Mouse (Mus musculus): ENCODE measurements around the gene Mthfsd.

Mthfsd gene

GRCm38 (mm10) chr8:121122368-121122767, 14.2 kb upstream of the Mthfsd start:
- DNase-seq (ENCODE audit: low read depth): no peak

- no peak for DNase-seq (ENCODE audit: low read depth)
These were observed 13.5 kb upstream of the Mthfsd start for GRCm38 (mm10) chr8:121121704-121122103.

GRCm38 (mm10) chr8:121120456-121121419, 12.5 kb upstream of the Mthfsd start:
- DNase-seq (ENCODE audit: low read depth): peak; percentile 28

GRCm38 (mm10) chr8:121119635-121120455, 11.7 kb upstream of the Mthfsd start:
- DNase-seq (ENCODE audit: low read depth): peak; percentile 65

GRCm38 (mm10) chr8:121118634-121119420, 10.6 kb upstream of the Mthfsd start:
- peak; percentile 49 for DNase-seq (ENCODE audit: low read depth)

GRCm38 (mm10) chr8:121117906-121118305, 9.7 kb upstream of the Mthfsd start:
- peak; percentile 52 for DNase-seq (ENCODE audit: low read depth)

- DNase-seq (ENCODE audit: low read depth): peak; percentile 80
These were observed 9.0 kb upstream of the Mthfsd start for GRCm38 (mm10) chr8:121117186-121117651.

GRCm38 (mm10) chr8:121116591-121117185, 8.5 kb upstream of the Mthfsd start:
- peak; percentile 89 for DNase-seq (ENCODE audit: low read depth)

GRCm38 (mm10) chr8:121115948-121116347, 7.8 kb upstream of the Mthfsd start, which contains the start of gene Foxc2:
Gene Foxc2, plus strand, starts transcription at chr8:121116171.
- DNase-seq (ENCODE audit: low read depth): peak; percentile 97

GRCm38 (mm10) chr8:121115136-121115535, 6.9 kb upstream of the Mthfsd start:
- DNase-seq (ENCODE audit: low read depth): peak; percentile 28

- peak; percentile 97 for DNase-seq (ENCODE audit: low read depth)
These were observed 5.1 kb upstream of the Mthfsd start for GRCm38 (mm10) chr8:121113261-121113660.

GRCm38 (mm10) chr8:121111145-121111907, 3.1 kb upstream of the Mthfsd start:
- no peak for DNase-seq (ENCODE audit: low read depth)

- no peak for DNase-seq (ENCODE audit: low read depth)
These were observed 465 bp upstream of the Mthfsd start for GRCm38 (mm10) chr8:121108657-121109056.

- DNase-seq (ENCODE audit: low read depth): peak; percentile 87
These were observed 4.0 kb downstream of the Mthfsd start for GRCm38 (mm10) chr8:121104049-121104818.

GRCm38 (mm10) chr8:121093496-121093895, 14.7 kb downstream of the Mthfsd start:
- no peak for DNase-seq (ENCODE audit: low read depth)

GRCm38 (mm10) chr8:121092627-121093026, 15.6 kb downstream of the Mthfsd start:
- DNase-seq (ENCODE audit: low read depth): peak; percentile 95

GRCm38 (mm10) chr8:121092141-121092540, 16.1 kb downstream of the Mthfsd start:
- no peak for DNase-seq (ENCODE audit: low read depth)

- peak; percentile 60 for DNase-seq (ENCODE audit: low read depth)
These were observed 17.5 kb downstream of the Mthfsd start for GRCm38 (mm10) chr8:121090716-121091115.

- DNase-seq (ENCODE audit: low read depth): no peak
These were observed 18.4 kb downstream of the Mthfsd start for GRCm38 (mm10) chr8:121089631-121090380.
